Mouse (Mus musculus) MEL (cell line): ENCODE data around the gene 3110021N24Rik.

ENCODE experiments used
- CTCF ChIP-seq, 3 experiments: IDR thresholded peaks in 2 of 3; conservative IDR thresholded peaks in 1 of 3; 2 replicates each; pipeline ENCODE4 v1.5.1; 2011 to 2012; ENCODE audit warnings: low read length in 3 of 3, low read depth in 2 of 3, mild to moderate bottlenecking in 2 of 3, improper control_type of control experiment in 1 of 3, inconsistent platforms in 1 of 3, mixed read lengths in 1 of 3, moderate library complexity in 1 of 3; ENCODE audit not compliant: control insufficient read depth in 1 of 3, insufficient read depth in 1 of 3, poor library complexity in 1 of 3, severe bottlenecking in 1 of 3
- HCFC1 ChIP-seq: IDR thresholded peaks from 2 replicates; pipeline ENCODE4 v1.6.1; 2012; ENCODE audit warnings: low read depth, mild to moderate bottlenecking, inconsistent platforms, low read length, improper control_type of control experiment, moderate library complexity
- POLR2A ChIP-seq, 2 experiments: IDR thresholded peaks; 2 replicates each; pipeline ENCODE4 v1.6.1; 2011 to 2012; ENCODE audit warnings: low read length in 2 of 2, mild to moderate bottlenecking in 2 of 2, control low read depth in 1 of 2, improper control_type of control experiment in 1 of 2, low read depth in 1 of 2, moderate library complexity in 1 of 2; ENCODE audit not compliant: control insufficient read depth in 1 of 2, insufficient read depth in 1 of 2, poor library complexity in 1 of 2
- SMC3 ChIP-seq: IDR thresholded peaks from 2 replicates; pipeline ENCODE4 v1.6.1; 2011; ENCODE audit warnings: low read depth, low read length, improper control_type of control experiment

- TF ChIP-seq SMC3 (no peak), HCFC1 (no peak), POLR2A (IDR thresholded peaks at IDR 0.05; ENCODE audit: control insufficient read depth in 1 of 2, insufficient read depth in 1 of 2, low read depth in 1 of 2, low read length in 2 of 2, poor library complexity in 1 of 2) (no peak), CTCF (IDR thresholded peaks at IDR 0.05 in 2 of 3, conservative IDR thresholded peaks at IDR 0.05 in 1 of 3; ENCODE audit: control insufficient read depth in 1 of 3, insufficient read depth in 1 of 3, low read depth in 2 of 3, low read length in 3 of 3, poor library complexity in 1 of 3, severe bottlenecking in 1 of 3) (no peak)
Measured at GRCm38 (mm10) chr4:108826096-108826495, 106.6 kb downstream of the 3110021N24Rik start.
